Mouse (Mus musculus) olfactory bulb, adult 2 months (tissue): ENCODE data around the gene Fam222a.

Experiments used
- CTCF ChIP-seq: fragments of 200-500 bp; IDR thresholded peaks from 2 replicates; pipeline ENCODE4 v1.5.1; 2012; ENCODE audit warnings: low read depth, mild to moderate bottlenecking, low read length, moderate library complexity; ENCODE audit not compliant: insufficient read depth
- POLR2A ChIP-seq: fragments of 200-500 bp; IDR thresholded peaks from 2 replicates; pipeline ENCODE4 v1.6.1; 2012; ENCODE audit warnings: mild to moderate bottlenecking, low read depth, low read length, moderate library complexity; ENCODE audit not compliant: insufficient read depth

DNA sequence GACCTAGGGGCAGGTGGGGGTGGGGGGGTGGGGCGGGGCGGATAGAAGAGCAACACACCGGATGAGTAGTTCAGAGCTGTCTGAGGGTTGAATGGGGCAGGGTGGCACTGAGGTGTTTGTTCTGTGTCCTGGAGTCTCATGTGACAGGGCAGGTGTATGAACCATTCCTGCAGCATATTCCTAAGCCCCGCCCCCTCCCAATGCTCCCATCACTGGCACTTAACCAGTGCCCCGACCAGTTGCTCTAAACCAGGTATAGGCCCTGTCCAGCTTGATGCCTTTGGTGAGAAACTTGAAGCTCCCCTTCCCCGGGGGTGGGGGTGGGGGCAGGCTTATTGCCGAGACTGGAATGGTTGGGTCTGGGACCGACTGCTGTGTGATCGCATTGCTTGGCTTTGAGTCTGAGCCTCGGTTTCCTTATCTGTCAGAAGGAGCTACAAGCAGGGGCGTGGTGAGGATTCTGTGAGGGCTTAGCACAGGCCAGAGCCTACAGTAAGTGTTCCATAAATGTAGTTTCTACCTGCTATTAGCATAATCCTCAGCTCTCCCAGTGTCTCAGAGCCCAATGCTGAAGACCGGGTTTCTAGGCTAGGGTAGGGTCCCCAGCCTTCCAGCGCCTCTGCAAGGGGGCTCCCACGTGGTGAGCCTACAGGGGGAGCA is 3.1 kb downstream of the Fam222a start:
- no peak for TF ChIP-seq POLR2A
- TF ChIP-seq CTCF, result no peak
